Mouse (Mus musculus): ENCODE measurements at regions not wholly inside any gene's neighbourhood (a gene's known extent, or its start where the extent isn't known, plus 50 kb on each side); places are given as distances from the start of the nearest gene placed in this dataset.

DNA sequence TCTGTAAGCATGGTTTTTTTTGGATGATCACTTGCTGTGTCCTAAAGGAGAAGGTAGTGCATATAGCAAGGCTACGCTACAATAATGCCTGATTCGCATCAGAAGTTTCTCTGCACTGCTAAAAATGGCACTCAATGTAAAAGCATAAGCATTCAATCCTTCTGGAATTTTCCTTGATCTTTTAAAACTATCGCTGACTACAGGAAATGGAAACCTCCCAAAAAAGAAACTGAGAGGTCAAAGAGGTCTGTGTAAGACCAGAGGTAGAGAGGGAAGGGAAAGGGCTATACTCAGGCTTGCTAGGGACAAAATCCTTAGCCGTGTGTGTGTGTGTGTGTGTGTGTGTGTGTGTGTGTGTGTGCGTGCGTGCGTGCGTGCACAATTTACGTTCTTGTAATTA lies 1359.8 kb upstream of the A1bg start:
- TF ChIP-seq CTCF (IDR thresholded peaks at IDR 0.05 in 2 of 3, conservative IDR thresholded peaks at IDR 0.05 in 1 of 3; ENCODE audit: control insufficient read depth in 1 of 3, insufficient read depth in 1 of 3, low read depth in 2 of 3, low read length in 3 of 3, poor library complexity in 1 of 3, severe bottlenecking in 1 of 3): no peak
- no peak for TF ChIP-seq GATA1 (IDR thresholded peaks at IDR 0.05; ENCODE audit: low read depth, low read length)
